Mouse (Mus musculus) liver (tissue): ENCODE results near the gene Syne4.

ENCODE experiments used
- DNase-seq: peaks from one replicate; pipeline ENCODE4 v3.0.0-alpha.2; 2020; ENCODE audit warnings: mixed read lengths

Gene Syne4

GRCm38 (mm10) chr7:30314721-30315155, at the start of gene Syne4:
Gene Syne4, plus strand, starts transcription at chr7:30314807.
- DNase-seq: peak; percentile 19

DNA sequence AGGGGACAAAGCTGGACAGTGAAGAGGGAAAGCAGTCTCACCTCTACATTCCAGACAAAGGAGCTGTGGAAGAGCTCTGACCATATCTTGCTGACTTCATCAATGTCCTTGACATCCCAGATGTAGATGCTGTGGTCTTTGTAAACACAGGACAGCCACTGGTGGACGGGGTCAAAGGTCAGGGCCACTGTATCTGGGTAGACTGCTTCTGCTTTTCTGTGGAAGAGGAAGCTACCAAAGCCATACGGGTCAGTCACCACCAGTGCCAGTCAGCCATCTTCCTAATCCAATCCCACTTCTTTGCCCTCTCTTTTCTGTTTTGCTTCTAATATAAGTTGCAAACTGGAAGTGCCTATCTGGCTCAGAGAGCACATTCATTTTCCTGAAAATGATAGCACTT, 49.6 kb upstream of the Syne4 start:
- no peak for DNase-seq

- no peak for DNase-seq
These were observed 49.1 kb upstream of the Syne4 start for GRCm38 (mm10) chr7:30265531-30265930.

GRCm38 (mm10) chr7:30265935-30266334, 48.7 kb upstream of the Syne4 start:
- DNase-seq: no peak

- no peak for DNase-seq
These were observed 47.8 kb upstream of the Syne4 start for GRCm38 (mm10) chr7:30266780-30267179.

DNA sequence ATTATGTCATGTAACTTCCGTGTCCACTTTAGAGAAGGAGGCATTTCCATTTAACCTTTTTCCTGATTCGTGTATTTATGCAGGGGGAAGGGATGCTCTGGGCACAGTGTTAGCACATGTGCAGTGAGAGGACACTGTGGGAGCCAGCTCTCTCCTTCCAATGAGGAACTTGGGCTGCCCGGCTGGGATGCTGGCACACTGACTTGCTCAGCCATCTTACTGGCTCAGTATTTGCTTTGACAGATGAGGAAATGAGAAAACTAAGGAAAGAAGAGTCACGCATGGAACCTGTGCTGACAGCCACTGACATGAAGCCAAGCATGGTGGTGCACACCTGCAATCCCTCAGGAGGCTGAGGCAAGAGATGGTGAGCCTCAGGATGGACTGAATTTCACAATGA, 45.0 kb upstream of the Syne4 start:
- DNase-seq: no peak

DNA sequence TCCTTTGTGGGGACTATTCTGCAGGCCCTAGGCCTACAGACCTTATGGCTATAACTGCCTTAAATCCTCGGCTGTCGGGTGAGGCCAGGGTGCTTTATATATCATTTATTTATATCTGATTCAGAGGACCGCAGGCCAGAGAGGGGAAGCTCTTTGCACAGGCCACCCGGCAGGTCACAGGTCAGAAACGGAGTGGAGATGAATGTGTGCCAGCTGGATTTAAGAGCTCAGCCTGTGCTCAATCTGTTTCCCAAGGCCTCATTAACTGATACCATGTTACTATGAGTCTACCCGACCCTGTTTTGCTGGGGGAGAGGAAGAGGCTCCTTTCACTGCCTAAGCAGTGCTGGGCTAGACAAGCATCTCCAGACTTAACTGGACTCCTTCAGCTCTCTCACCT, 40.2 kb upstream of the Syne4 start:
- DNase-seq: no peak

DNA sequence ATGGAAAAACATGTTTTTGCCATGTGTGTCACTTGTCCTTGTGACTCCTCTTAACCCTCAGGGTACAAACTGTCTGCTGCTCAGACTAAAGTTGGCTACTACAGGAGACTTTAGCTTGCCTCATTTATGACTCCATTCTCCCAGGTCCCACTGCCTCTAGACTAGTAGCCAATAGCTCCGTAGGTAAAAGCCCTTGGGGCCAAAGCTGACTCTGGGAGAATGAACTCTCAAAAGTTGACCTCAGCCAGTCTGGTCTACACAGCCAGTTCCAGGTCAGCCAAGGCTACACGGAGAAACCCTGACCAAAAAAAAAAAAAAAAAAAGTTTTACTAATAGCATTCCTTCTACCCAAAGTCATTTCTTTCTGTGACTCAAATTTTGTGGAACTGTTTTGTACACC, 35.7 kb upstream of the Syne4 start:
- DNase-seq: no peak

- peak; percentile 58 for DNase-seq
These were observed 35.1 kb upstream of the Syne4 start for GRCm38 (mm10) chr7:30279536-30279935.

DNA sequence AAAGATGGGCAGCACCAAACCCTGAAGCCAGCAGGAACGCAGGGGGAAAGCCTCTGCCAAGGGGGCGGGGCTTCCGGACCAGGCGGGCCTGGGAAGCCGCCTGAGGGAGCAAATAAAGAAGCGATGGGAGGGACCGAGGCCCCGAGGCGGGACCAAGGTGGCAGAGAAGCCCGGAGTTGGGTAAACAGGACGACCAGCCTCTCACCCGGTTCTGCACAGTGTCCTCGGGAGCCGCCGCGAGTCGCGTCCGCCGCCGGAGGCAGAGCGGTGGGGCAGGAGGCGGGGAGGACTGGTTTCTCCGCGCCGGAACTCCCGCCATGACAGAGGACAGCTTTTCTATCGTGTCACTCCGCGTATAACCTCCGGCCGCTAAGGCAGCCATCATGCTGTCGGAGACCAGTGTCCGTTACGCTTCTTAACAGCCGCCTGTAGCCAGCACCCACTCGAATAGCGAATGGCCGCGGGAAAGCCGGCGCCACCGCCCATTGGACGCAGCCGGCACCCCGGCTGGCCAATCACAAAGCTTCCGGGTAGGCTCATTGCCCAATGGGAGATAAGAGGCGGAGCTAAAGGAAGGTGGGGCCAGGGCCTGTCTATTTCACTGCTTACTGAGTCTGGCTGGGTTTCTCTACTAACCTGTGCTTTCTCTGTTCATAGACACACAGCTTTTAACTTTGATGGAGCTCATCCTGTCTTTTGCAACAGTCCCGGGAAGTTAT, 34.5 kb upstream of the Syne4 start, which contains the start of the genes Thap8 and Wdr62:
Gene Thap8, plus strand, starts transcription at position 144 of the 719 bp plus-strand sequence.
Gene Wdr62, minus strand, starts transcription at position 469 of the 719 bp plus-strand sequence.
- DNase-seq: peak; percentile 95

- peak; percentile 80 for DNase-seq
These were observed 33.9 kb upstream of the Syne4 start for GRCm38 (mm10) chr7:30280670-30281138.

DNA sequence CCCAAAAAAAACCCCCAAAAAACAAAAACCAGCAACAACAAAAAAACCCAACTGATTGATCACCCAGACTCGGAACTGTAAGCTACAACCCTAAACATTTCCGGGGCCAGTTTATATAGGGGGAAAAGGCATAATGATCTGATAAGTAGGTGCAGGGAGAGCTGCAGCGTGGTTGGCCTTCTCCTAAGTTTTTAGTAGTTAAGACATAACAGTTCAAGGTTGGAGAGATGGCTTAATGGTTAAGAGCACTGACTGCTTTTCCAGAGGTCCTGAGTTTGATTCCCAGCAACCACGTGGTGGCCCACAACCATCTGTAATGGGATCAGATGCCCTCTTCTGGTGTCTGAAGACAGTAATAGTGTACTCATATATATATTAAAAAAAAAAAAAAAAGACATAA, 33.1 kb upstream of the Syne4 start:
- no peak for DNase-seq

DNA sequence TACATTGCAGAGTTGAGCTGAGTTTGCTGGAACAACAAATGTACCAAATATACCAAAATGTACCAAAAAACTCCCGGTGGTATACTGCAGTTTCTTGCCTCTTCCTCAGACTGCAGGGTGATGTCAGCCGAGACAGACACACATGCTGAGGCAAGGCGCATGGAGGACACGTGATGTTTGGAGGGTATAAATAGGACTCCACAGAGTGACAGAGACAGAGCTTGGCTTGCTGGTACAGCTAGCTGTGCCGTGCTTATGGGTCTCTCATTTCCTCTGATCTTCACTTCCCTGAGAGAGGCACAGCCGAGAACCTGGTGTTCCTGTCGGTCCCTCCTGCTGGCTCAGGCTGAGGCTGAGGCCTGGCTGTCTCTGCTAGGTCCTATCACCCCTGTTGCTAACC, 31.9 kb upstream of the Syne4 start:
- DNase-seq: no peak

DNA sequence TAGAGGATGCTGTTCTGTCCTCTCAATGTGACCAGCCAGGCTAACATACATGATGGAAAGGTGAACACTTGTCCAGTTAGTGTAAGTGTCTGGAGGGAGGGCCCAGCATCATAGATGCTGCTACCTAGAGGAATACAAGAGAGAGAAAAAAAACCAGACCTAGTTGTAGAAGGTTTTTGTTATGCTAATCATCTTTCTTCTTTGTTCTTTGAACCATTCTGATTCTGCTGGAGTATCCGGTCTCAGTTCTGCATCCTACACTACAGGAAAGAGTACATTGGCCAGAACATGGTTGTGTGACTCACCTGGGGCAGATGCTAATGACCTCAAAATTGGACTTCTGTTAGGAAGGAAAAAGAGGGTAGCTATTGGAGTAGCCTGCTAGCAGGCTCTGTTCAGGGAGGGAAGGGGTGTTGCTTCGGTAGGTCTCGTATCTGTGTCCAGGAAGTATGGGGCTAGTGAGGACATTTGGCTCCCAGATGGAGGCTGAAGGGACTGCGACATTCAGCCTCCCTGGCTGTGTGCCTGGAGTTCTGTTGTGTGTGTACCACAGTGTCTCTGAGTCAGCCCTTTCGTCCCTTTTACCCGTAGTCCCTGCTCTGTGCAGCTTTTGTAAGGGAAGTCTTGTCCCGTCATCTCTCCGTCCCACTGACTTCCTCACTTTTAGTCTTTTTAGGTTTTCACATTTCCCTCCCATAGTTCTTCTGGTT, 27.8 kb upstream of the Syne4 start:
- no peak for DNase-seq

DNA sequence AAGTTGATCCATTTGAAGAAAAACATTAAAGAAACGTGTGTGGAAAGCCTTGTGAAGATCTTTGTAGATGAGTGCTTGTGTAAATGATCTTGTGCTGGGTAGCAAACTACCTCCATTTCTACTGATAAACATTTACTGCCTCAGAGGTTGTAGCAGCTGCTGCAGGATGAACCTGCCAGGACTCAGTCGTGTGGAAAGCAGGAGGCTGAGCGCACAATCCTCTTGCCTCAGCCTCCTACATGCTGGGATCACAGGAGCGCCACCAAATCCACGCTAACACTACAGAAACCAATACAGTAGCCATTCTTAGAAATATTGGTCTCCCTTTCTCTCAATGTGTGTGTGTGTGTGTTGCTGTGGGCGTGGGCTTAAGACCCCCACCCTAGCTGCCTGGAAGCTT, 26.6 kb upstream of the Syne4 start:
- no peak for DNase-seq

DNA sequence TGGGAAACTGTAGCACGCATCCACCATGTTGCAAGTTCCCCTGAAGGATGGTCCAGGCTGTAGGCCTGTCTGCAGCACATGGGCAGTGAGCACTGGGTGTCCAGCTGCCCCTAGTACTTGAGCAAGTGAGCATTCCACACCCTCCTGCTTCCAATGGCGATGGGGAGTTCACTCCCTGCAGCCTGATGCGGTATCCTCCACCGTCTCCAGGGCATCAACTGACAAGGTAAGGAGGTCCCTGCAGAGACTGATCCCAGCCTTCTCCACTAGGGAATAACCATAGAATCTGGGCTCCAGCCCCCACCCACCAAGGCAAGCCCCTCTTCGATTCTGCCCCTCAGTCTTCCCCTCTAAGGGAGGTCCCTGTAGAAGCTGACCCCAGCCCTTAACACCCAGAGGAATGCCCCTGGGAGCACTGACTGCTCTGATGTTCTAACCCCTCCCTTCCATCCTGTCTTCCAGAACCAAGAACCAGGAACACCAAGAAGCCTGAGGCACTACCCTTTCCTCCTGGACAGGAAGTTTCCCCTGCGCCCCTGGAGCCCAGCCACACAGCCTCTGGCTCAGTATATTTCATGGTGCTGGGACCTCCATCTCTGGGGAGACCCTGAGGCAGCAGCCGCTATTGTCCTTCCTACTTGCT, 25.4 kb upstream of the Syne4 start:
- DNase-seq: no peak

- DNase-seq: no peak
These were observed 24.8 kb upstream of the Syne4 start for GRCm38 (mm10) chr7:30289714-30290399.

DNA sequence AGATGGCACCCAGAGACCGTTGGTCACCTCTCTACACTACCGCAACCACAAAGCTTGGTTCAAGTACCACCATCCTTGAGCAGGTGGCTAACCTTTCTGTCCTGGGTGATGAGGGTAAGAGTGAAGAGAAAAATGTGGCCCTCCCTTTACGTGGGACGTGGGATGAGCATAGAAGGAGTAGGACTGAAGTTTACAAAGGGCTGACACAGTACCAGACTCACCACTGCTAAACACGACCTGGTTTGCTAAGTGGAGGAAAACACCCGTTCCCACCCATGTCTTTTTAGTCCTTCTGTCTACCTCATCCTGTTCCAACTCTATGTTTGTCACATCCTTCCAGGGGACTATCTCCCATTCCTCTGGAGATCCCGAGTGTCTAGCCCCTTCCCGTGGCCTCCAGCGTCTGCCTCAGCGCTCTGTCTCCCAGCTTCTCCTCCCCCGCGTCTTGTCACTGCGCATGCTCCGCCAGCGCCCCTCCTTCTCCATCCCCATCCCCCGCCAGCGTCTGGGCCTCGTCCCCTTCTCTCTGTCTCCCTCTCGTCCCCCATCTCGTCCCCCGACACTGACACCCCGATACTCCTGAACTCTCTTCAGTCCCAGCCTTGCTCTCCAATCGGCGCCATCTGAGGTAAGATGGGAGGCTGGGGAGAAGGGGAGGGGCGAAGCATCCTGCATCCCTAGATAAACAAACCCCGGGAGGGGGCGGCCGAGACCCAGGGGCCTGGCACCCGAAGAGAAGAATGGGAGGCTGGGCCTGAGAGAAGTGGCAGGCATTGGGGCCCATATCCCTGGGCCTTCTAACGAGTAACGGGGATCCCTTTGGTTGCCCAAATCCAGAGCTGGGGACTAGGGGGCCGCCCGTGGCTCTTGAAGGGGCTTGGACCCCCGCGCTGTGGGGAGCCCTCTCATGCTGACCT, 23.1 kb upstream of the Syne4 start, which contains the start of gene Clip3:
Gene Clip3, plus strand, starts transcription at position 514 of the 917 bp plus-strand sequence.
- peak; percentile 59 for DNase-seq

- DNase-seq: no peak
These were observed 20.8 kb upstream of the Syne4 start for GRCm38 (mm10) chr7:30293795-30294194.

DNA sequence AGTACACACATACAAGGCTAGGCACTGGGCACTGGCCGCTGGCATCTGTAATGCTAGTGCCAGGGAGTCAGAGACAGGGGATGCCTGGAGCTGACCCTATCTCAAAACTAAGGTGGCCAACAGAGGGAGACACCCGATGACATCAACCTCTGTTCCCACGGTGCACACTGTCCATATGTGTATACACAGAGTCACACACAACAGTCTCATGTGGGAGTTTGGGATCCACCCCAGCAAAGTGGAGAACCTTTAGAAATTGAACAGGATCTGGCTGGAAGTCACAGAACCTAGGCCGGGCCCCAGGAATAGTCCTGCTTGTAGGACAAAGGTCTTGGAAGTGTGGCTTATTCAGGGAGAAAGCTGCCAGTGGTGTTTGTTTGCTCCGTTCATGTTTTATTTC, 20.3 kb upstream of the Syne4 start:
- no peak for DNase-seq

- DNase-seq: no peak
These were observed 19.5 kb upstream of the Syne4 start for GRCm38 (mm10) chr7:30295103-30295502.

DNA sequence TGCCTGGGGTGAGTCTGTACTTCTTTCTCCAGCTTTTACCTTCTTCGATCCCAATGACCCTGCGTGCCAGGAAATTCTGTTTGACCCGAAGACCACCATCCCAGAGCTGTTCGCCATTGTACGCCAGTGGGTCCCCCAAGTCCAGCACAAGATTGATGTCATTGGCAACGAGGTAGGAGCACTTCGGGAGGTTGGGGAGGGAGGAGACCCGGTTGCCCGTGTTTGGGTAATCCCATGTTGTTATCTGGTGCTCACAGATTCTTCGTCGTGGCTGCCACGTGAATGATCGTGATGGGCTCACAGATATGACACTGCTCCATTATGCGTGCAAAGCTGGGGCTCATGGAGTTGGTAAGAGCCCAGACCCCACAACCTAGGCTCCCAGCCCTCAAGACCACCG, 17.8 kb upstream of the Syne4 start:
- no peak for DNase-seq
